Mouse (Mus musculus): Measurements from ENCODE around the gene Hsp90ab1. TPM values are rescaled to one million over a fixed set of nuclear protein-coding genes. Genes with fewer than 3 reads are reported as not detected.

Gene Hsp90ab1
- polyA plus RNA-seq, 1 experiment from 2014 or later = 1,628 TPM

Other genes starting within 250 kb of the Hsp90ab1 start
- gene Cdc5l, start 139.5 kb downstream of the Hsp90ab1 start, polyA plus RNA-seq (2014; fragmentation: Nextera tagmentation; extraction: Ambion mirVana) = 62.6 and 68.3 TPM in 2 replicates
- gene Spats1, start 97.9 kb downstream of the Hsp90ab1 start, polyA plus RNA-seq (2014; fragmentation: Nextera tagmentation; extraction: Ambion mirVana) = 0.59 and 0.65 TPM in 2 replicates
- 16.1 and 17.3 TPM in 2 replicates for gene Aars2, start 66.4 kb downstream of the Hsp90ab1 start, polyA plus RNA-seq (2014; fragmentation: Nextera tagmentation; extraction: Ambion mirVana)
- 0.60 and 0.70 TPM in 2 replicates for gene Tcte1, start 49.8 kb downstream of the Hsp90ab1 start, polyA plus RNA-seq (2014; fragmentation: Nextera tagmentation; extraction: Ambion mirVana)
- 2.1 and 2.3 TPM in 2 replicates for gene Tmem151b, start 23.6 kb downstream of the Hsp90ab1 start, polyA plus RNA-seq (2014; fragmentation: Nextera tagmentation; extraction: Ambion mirVana)
- 3.7 and 4.0 TPM in 2 replicates for gene Nfkbie, start 17.6 kb downstream of the Hsp90ab1 start, polyA plus RNA-seq (2014; fragmentation: Nextera tagmentation; extraction: Ambion mirVana)
- gene Slc35b2, start 9.4 kb downstream of the Hsp90ab1 start, polyA plus RNA-seq (2014; fragmentation: Nextera tagmentation; extraction: Ambion mirVana) = 136 and 146 TPM in 2 replicates
- 79.7 and 82.7 TPM in 2 replicates for gene Slc29a1, start 26.3 kb upstream of the Hsp90ab1 start, polyA plus RNA-seq (2014; fragmentation: Nextera tagmentation; extraction: Ambion mirVana)
- 0.31 TPM in 1 of 2 replicates, not detected in the other for gene Mymx, start 28.8 kb upstream of the Hsp90ab1 start, polyA plus RNA-seq (2014; fragmentation: Nextera tagmentation; extraction: Ambion mirVana)
- gene Capn11, start 86.1 kb upstream of the Hsp90ab1 start, polyA plus RNA-seq (2014; fragmentation: Nextera tagmentation; extraction: Ambion mirVana) = not detected in 2 replicates
- gene Mrpl14, start 113.1 kb upstream of the Hsp90ab1 start, polyA plus RNA-seq (2014; fragmentation: Nextera tagmentation; extraction: Ambion mirVana) = 168 and 173 TPM in 2 replicates
- gene Tmem63b, start 113.6 kb upstream of the Hsp90ab1 start, polyA plus RNA-seq (2014; fragmentation: Nextera tagmentation; extraction: Ambion mirVana) = 25.2 and 29.3 TPM in 2 replicates
- not detected in 2 replicates for gene 1600014C23Rik, start 160.6 kb upstream of the Hsp90ab1 start, polyA plus RNA-seq (2014; fragmentation: Nextera tagmentation; extraction: Ambion mirVana)